Mouse (Mus musculus) bone marrow macrophage, adult 2 months (primary cell): ENCODE measurements at regions not wholly inside any gene's neighbourhood (a gene's known extent, or its start where the extent isn't known, plus 50 kb on each side); places are given as distances from the start of the nearest gene placed in this dataset.

Experiments
- CTCF ChIP-seq: IDR thresholded peaks from 2 replicates; pipeline ENCODE4 v1.5.1; 2012; ENCODE audit warnings: low read depth, mild to moderate bottlenecking, low read length, moderate library complexity
- POLR2A ChIP-seq: IDR thresholded peaks from 2 replicates; pipeline ENCODE4 v1.6.1; 2012; ENCODE audit warnings: mild to moderate bottlenecking, low read depth, low read length, borderline replicate concordance

- TF ChIP-seq POLR2A: no peak
- no peak for TF ChIP-seq CTCF
Observed at GRCm38 (mm10) chr2:159401421-159402100, 607.0 kb downstream of the Dhx35 start.
